Mouse (Mus musculus) forebrain, embryonic 13.5 days (tissue): ENCODE results near the gene Fyb. TPM values are rescaled to one million over a fixed set of nuclear protein-coding genes. Genes with fewer than 3 reads are reported as not detected.
A peak's percentile ranks its signal among the peaks of the same experiment; 100 is the strongest.

Experiments used
- ATAC-seq: fragments of 200-750 bp; cut with Nextera tagmentation; 2 replicates; pipeline ENCODE4 v1.8.0; 2017
- H3K27ac ChIP-seq: fragments of 300-500 bp; sonication (generic); 2 replicates; pipeline ENCODE4 v1.5.1; 2015; ENCODE audit warnings: inconsistent platforms, mild to moderate bottlenecking, moderate library complexity
- H3K27me3 ChIP-seq: fragments of 300-500 bp; sonication (generic); 2 replicates; pipeline ENCODE4 v1.6.1; 2015; ENCODE audit warnings: mild to moderate bottlenecking, inconsistent platforms
- H3K36me3 ChIP-seq: fragments of 300-500 bp; sonication (generic); 2 replicates; pipeline ENCODE4 v1.6.1; 2015; ENCODE audit warnings: mild to moderate bottlenecking, inconsistent platforms; ENCODE audit not compliant: poor library complexity, severe bottlenecking
- H3K4me1 ChIP-seq: fragments of 300-500 bp; sonication (generic); 2 replicates; pipeline ENCODE4 v1.6.1; 2015; ENCODE audit warnings: inconsistent platforms
- H3K4me2 ChIP-seq: fragments of 300-500 bp; sonication (generic); 2 replicates; pipeline ENCODE4 v1.6.1; 2015; ENCODE audit warnings: inconsistent platforms, mild to moderate bottlenecking, moderate library complexity
- H3K4me3 ChIP-seq: fragments of 300-500 bp; sonication (generic); 2 replicates; pipeline ENCODE4 v1.5.1; 2015; ENCODE audit warnings: mild to moderate bottlenecking, inconsistent platforms
- H3K9ac ChIP-seq: fragments of 300-500 bp; sonication (generic); 2 replicates; pipeline ENCODE4 v1.6.1; 2015; ENCODE audit warnings: mild to moderate bottlenecking, inconsistent platforms
- H3K9me3 ChIP-seq: fragments of 300-500 bp; sonication (generic); replicated peaks from 2 replicates; pipeline ENCODE4 v1.6.1; 2016; ENCODE audit warnings: inconsistent platforms
- WGBS: fragments of 180-500 bp; shearing (Covaris S2); methylation state at CpG from one replicate; pipeline ENCODE4 v1.1.7; 2015; 5-methylcytosine and 5-hydroxymethylcytosine counted together
- polyA plus RNA-seq: library from polyadenylated mRNA; unstranded; fragments of >200 nt; fragmentation: Nextera tagmentation; extraction: Ambion mirVana; gene quantifications from 2 replicates; pipeline ENCODE4 v1.2.1, GENCODE M21; 2015

Fyb gene
- 1.6 and 2.4 TPM in 2 replicates for polyA plus RNA-seq

GRCm38 (mm10) chr15:6522653-6523167 lies at the start of gene Fyb:
Gene Fyb, plus strand, starts transcription at chr15:6522853.
- WGBS: 91% methylated on average over 8 of the region's 8 CpGs
- no peak for ATAC-seq

GRCm38 (mm10) chr15:6483561-6483960 lies 39.1 kb upstream of the Fyb start:
- H3K9me3 ChIP-seq: no peaks in the 10 kb centered on the region
- H3K4me2 ChIP-seq: no peak overlapping the region
- ATAC-seq: no peak
- H3K4me3 ChIP-seq: no peak overlapping the region
- no peak overlapping the region for H3K9ac ChIP-seq
- no peak overlapping the region for H3K27ac ChIP-seq
- WGBS: 85% methylated on average over 3 of the region's 3 CpGs
- H3K36me3 ChIP-seq: no peaks in the 10 kb centered on the region
- H3K4me1 ChIP-seq: no peaks in the 10 kb centered on the region
- no peaks in the 10 kb centered on the region for H3K27me3 ChIP-seq

More at GRCm38 (mm10) chr15:6522653-6523167, at the start of gene Fyb:
- H3K36me3 ChIP-seq: no peaks in the 10 kb centered on the region
- H3K9ac ChIP-seq: no peak within 1 kb of the TSS
- no peaks in the 10 kb centered on the region for H3K9me3 ChIP-seq
- no peak within 1 kb of the TSS for H3K4me3 ChIP-seq
- no peaks in the 10 kb centered on the region for H3K4me1 ChIP-seq
- H3K27me3 ChIP-seq: no peaks in the 10 kb centered on the region
- H3K4me2 ChIP-seq: no peak within 1 kb of the TSS
- H3K27ac ChIP-seq: no peak within 1 kb of the TSS

GRCm38 (mm10) chr15:6492386-6492785 lies 30.3 kb upstream of the Fyb start:
- Histone ChIP-seq H3K27me3 (no peaks in the 10 kb centered on the region), H3K4me2 (no peak overlapping the region), H3K27ac (no peak overlapping the region), H3K9ac (no peak overlapping the region), H3K36me3 (no peaks in the 10 kb centered on the region), H3K4me1 (no peaks in the 10 kb centered on the region), H3K9me3 (no peaks in the 10 kb centered on the region), H3K4me3 (no peak overlapping the region)
- no peak for ATAC-seq
- WGBS: 88% methylated on average over 2 of the region's 2 CpGs

- Histone ChIP-seq H3K27ac (no peak overlapping the region), H3K4me1 (no peaks in the 10 kb centered on the region; the same call in 1 of the 2 replicates), H3K4me2 (peak overlapping the region; percentile 20; the same call in 1 of the 2 replicates), H3K27me3 (no peaks in the 10 kb centered on the region), H3K36me3 (no peaks in the 10 kb centered on the region), H3K9ac (no peak overlapping the region), H3K4me3 (no peak overlapping the region), H3K9me3 (no peaks in the 10 kb centered on the region)
- 53% methylated on average over 10 of the region's 10 CpGs for WGBS
- ATAC-seq: peak; percentile 58; the same call in 1 of the 2 replicates
These were observed 24.1 kb upstream of the Fyb start for GRCm38 (mm10) chr15:6498396-6499070.

GRCm38 (mm10) chr15:6500787-6501186 lies 21.9 kb upstream of the Fyb start:
- no peak overlapping the region for H3K4me3 ChIP-seq
- H3K27me3 ChIP-seq: no peaks in the 10 kb centered on the region
- 70% methylated on average over 1 of the region's 1 CpGs for WGBS
- no peak for ATAC-seq
- no peaks in the 10 kb centered on the region; the same call in 1 of the 2 replicates for H3K4me1 ChIP-seq
- H3K36me3 ChIP-seq: no peaks in the 10 kb centered on the region
- no peak overlapping the region for H3K9ac ChIP-seq
- no peak overlapping the region for H3K4me2 ChIP-seq
- H3K9me3 ChIP-seq: no peaks in the 10 kb centered on the region
- H3K27ac ChIP-seq: no peak overlapping the region

GRCm38 (mm10) chr15:6517525-6517924 lies 5.1 kb upstream of the Fyb start:
- Histone ChIP-seq H3K4me1 (no peaks in the 10 kb centered on the region), H3K27me3 (no peaks in the 10 kb centered on the region), H3K27ac (no peak overlapping the region), H3K36me3 (no peaks in the 10 kb centered on the region), H3K9me3 (no peaks in the 10 kb centered on the region), H3K4me2 (no peak overlapping the region), H3K9ac (no peak overlapping the region), H3K4me3 (no peak overlapping the region)
- no peak for ATAC-seq
- WGBS: 89% methylated on average over 1 of the region's 1 CpGs

- H3K4me2 ChIP-seq: no peak overlapping the region
- no peak overlapping the region for H3K9ac ChIP-seq
- H3K36me3 ChIP-seq: no peaks in the 10 kb centered on the region
- H3K9me3 ChIP-seq: no peaks in the 10 kb centered on the region
- no peak overlapping the region for H3K27ac ChIP-seq
- 89% methylated on average over 19 of the region's 19 CpGs for WGBS
- ATAC-seq: no peak
- no peaks in the 10 kb centered on the region for H3K4me1 ChIP-seq
- H3K4me3 ChIP-seq: no peak overlapping the region
- H3K27me3 ChIP-seq: no peaks in the 10 kb centered on the region
These were observed 3.0 kb upstream of the Fyb start for GRCm38 (mm10) chr15:6519417-6520255.

GRCm38 (mm10) chr15:6520505-6521155 lies 2.0 kb upstream of the Fyb start:
- Histone ChIP-seq H3K9ac (no peak overlapping the region), H3K27me3 (no peaks in the 10 kb centered on the region), H3K27ac (no peak overlapping the region), H3K4me2 (no peak overlapping the region), H3K4me3 (no peak overlapping the region), H3K9me3 (no peaks in the 10 kb centered on the region), H3K4me1 (no peaks in the 10 kb centered on the region), H3K36me3 (no peaks in the 10 kb centered on the region)
- 90% methylated on average over 10 of the region's 10 CpGs for WGBS
- no peak for ATAC-seq

- H3K9ac ChIP-seq: no peak overlapping the region
- no peaks in the 10 kb centered on the region for H3K9me3 ChIP-seq
- H3K4me3 ChIP-seq: no peak overlapping the region
- no peaks in the 10 kb centered on the region for H3K27me3 ChIP-seq
- ATAC-seq: no peak
- no peak overlapping the region for H3K27ac ChIP-seq
- no peaks in the 10 kb centered on the region for H3K36me3 ChIP-seq
- no peaks in the 10 kb centered on the region for H3K4me1 ChIP-seq
- no peak overlapping the region for H3K4me2 ChIP-seq
- 92% methylated on average over 2 of the region's 2 CpGs for WGBS
These were observed 2.1 kb downstream of the Fyb start for GRCm38 (mm10) chr15:6524801-6525200.

GRCm38 (mm10) chr15:6525386-6525785 lies 2.7 kb downstream of the Fyb start:
- H3K9me3 ChIP-seq: no peaks in the 10 kb centered on the region
- H3K9ac ChIP-seq: no peak overlapping the region
- no peaks in the 10 kb centered on the region for H3K4me1 ChIP-seq
- no peaks in the 10 kb centered on the region for H3K36me3 ChIP-seq
- H3K27ac ChIP-seq: no peak overlapping the region
- no peak for ATAC-seq
- no peak overlapping the region for H3K4me3 ChIP-seq
- no peak overlapping the region for H3K4me2 ChIP-seq
- 83% methylated on average over 3 of the region's 3 CpGs for WGBS
- H3K27me3 ChIP-seq: no peaks in the 10 kb centered on the region

- Histone ChIP-seq H3K27ac (no peak overlapping the region), H3K4me1 (no peaks in the 10 kb centered on the region), H3K9ac (no peak overlapping the region), H3K27me3 (no peaks in the 10 kb centered on the region), H3K4me2 (no peak overlapping the region), H3K36me3 (no peaks in the 10 kb centered on the region), H3K9me3 (no peaks in the 10 kb centered on the region), H3K4me3 (no peak overlapping the region)
- ATAC-seq: no peak
- WGBS: 94% methylated on average over 3 of the region's 3 CpGs
These were observed 11.2 kb downstream of the Fyb start for GRCm38 (mm10) chr15:6533858-6534343.

GRCm38 (mm10) chr15:6534592-6534991 lies 11.9 kb downstream of the Fyb start:
- Histone ChIP-seq H3K9ac (no peak overlapping the region), H3K9me3 (no peaks in the 10 kb centered on the region), H3K4me2 (no peak overlapping the region), H3K4me1 (no peaks in the 10 kb centered on the region), H3K27ac (no peak overlapping the region), H3K36me3 (no peaks in the 10 kb centered on the region), H3K4me3 (no peak overlapping the region), H3K27me3 (no peaks in the 10 kb centered on the region)
- ATAC-seq: no peak
- WGBS: 92% methylated on average over 8 of the region's 8 CpGs
